Mouse (Mus musculus) left cerebral cortex, adult 2 months (tissue): ENCODE results near the gene Trim2. TPM values are rescaled to one million over a fixed set of nuclear protein-coding genes. Genes with fewer than 3 reads are reported as not detected.

ENCODE experiments used
- DNase-seq, 2 experiments: peaks; one replicate each; pipeline ENCODE4 v3.0.0; 2021 to 2022; ENCODE audit warnings: low spot score in 2 of 2, mixed read lengths in 1 of 2; ENCODE audit errors: extremely low spot score in 1 of 2
- H3K27ac ChIP-seq: fragments of 200-600 bp; 2 replicates; pipeline ENCODE4 v1.8.1; 2022
- H3K4me3 ChIP-seq: fragments of 200-600 bp; 2 replicates; pipeline ENCODE4 v1.8.1; 2022
- CTCF ChIP-seq: fragments of 200-600 bp; IDR thresholded peaks from 2 replicates; pipeline ENCODE4 v1.8.1; 2022; ENCODE audit warnings: antibody characterized with exemption, mild to moderate bottlenecking, moderate library complexity
- intact Hi-C: fragments of 180-260 bp; cut with DNase I; formaldehyde crosslinking; loops from one replicate; pipeline ENCODE4 v1.15.1; 2025
- total RNA-seq, 2 experiments: library from RNA; stranded (reverse); gene quantifications; 2 replicates each; pipeline ENCODE4 v1.2.3; 2021

Gene Trim2
- total RNA-seq, 2 experiments from 2014 or later: 246 to 280 TPM

- no peak for DNase-seq
- Histone ChIP-seq H3K4me3 (no peak overlapping the region), H3K27ac (no peak overlapping the region)
- intact Hi-C loops: no loop called here
- TF ChIP-seq CTCF: no peak
These were observed 24.7 kb downstream of the Trim2 start for GRCm38 (mm10) chr3:84281936-84282371.

DNA sequence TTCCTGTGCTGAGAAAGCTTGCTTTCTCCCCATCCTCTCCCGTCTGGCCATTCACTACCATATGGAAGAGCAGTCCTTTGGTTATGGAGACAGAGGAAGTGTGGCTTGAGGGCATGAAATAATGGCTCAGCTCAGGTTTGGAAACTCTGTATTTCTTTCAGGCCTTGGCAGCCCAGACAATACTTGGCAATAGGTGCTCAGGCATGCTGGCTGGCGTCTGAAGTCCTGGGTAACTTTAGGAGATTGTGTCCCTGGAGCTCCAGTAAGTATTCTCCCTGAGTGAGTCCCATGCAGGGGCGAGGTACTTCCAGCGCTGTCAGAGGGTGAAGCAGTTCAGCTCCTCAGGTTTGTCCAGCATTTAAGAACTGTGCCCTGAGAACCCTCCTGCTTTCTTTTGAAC lies 27.9 kb downstream of the Trim2 start:
- TF ChIP-seq CTCF: no peak

GRCm38 (mm10) chr3:84275124-84275523 lies 31.6 kb downstream of the Trim2 start:
- no peak for TF ChIP-seq CTCF
- intact Hi-C loops: no loop called here
- no peak for DNase-seq
- H3K27ac ChIP-seq: no peak overlapping the region
- H3K4me3 ChIP-seq: no peak overlapping the region

More for the DNA sequence above, 27.9 kb downstream of the Trim2 start:
- DNase-seq: no peak
- intact Hi-C loops: no loop called here
- H3K27ac ChIP-seq: no peak overlapping the region
- H3K4me3 ChIP-seq: no peak overlapping the region

DNA sequence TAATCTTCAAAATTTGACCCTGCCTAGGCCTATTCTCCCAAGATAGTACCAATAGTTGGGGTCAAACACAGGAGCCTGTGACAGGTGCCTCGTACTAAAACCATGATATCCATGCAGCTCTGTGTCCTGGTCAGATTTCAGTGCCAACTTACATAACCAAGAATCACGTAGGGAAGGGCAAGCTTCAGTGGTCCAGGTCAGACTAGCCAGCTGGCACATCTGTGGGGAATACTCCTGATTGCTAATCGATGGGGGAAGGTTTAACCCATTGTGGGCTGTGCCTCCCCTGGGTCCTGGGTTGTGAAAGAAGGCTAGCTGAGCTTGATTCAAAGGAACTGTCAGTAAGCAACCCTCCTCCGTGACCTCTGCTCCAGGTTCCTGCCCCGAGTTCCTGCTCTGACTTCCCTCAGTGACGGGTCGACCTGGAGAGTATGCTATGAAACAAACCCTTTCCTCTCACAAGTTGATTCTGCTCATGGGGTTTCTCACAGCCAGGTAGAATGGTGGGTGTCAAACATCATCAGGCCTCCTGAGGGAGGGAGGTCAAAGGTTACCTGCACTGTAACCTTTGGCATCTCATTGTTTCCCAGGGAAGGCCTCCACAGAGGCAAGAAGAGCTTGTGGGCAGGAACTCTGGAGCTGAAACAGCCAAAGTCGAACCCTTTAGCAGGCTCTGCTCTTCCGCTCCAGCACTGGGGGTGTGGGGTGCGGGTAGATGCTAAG lies 34.2 kb downstream of the Trim2 start:
- H3K4me3 ChIP-seq: no peak overlapping the region
- intact Hi-C loops: no loop called here
- no peak for DNase-seq
- no peak for TF ChIP-seq CTCF
- no peak overlapping the region for H3K27ac ChIP-seq

GRCm38 (mm10) chr3:84271794-84272193 lies 34.9 kb downstream of the Trim2 start:
- TF ChIP-seq CTCF: no peak
- intact Hi-C loops: no loop called here
- Histone ChIP-seq H3K4me3 (no peak overlapping the region), H3K27ac (no peak overlapping the region)
- DNase-seq: no peak

DNA sequence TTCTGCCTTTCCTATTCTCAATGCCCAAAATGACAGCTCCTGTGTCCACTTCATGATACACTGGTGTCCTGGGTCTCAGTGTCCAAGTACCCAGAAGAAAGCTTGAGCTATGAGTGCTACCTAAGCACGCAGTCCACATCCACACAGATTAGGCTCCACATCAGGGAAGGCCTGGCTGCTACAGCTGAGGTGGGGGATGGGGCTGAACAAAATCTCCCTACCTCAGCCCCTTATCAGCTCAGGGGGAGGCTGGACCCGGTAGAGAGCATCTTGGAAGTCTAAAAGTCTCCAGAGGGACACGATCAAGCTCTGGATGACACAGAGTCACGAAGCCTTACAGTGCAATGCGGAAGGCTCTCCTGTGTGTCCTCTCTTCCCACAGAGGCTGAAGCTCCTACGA lies 35.6 kb downstream of the Trim2 start:
- Histone ChIP-seq H3K4me3 (no peak overlapping the region), H3K27ac (no peak overlapping the region; the same call in 1 of the 2 replicates)
- no peak for TF ChIP-seq CTCF
- no peak for DNase-seq
- intact Hi-C loops: no loop called here

DNA sequence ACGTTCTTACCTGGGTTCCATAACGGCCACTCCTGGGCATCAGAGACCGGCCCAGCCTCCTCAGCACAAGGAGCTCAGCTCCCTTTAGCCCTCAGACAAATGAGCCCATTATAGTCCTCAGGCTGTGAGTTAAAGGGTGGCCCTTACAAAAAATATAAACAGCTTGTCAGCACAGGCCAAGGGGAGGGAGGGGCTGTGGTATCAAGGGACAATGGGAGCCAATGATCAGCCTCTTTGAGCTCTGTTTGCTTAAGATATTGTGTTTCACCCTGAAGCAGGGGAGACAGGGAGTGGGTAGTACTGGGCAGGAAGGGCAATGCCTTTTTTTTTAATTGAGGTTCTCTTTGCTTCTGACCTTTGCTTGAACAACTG lies 36.1 kb downstream of the Trim2 start:
- TF ChIP-seq CTCF: no peak
- intact Hi-C loops: no loop called here
- DNase-seq: no peak
- Histone ChIP-seq H3K27ac (peak overlapping the region; percentile 9; the same call in 1 of the 2 replicates), H3K4me3 (no peak overlapping the region; the same call in 1 of the 2 replicates)

DNA sequence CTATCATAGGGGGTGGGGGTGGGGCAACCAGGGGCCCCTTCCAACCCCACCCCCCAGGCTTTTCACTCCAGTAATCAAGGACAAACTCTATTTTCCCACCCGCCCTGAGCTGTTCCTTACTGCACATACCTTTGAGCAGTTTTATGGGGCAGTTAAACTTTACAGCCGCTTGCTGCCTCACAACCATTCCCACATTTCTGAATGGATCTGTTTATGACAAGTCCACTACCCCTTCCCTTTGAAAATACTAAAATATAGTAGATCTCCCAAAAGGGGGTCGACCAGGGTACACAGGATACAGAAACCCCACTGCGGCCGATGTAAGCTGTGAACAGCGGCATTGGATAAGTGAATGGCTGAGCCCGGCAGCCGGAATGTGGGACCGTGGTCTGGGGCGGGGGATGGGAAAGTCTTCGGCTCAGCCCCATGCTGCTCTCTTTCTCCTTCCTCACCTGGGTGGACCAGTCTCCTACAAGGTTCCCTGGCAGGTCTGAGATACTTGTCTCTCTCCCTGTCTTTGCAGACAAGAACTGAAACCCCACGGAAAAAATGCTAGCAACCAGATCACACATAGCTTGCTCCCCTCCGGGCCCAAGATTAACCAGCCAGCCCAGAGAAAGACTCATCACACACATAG lies 36.6 kb downstream of the Trim2 start:
- intact Hi-C loops: loop anchor here (2.0 kb wide), 1 partner anchor 43 kb away; no protein-coding TSS in a partner anchor
- peak overlapping the region; percentile 9; the same call in 1 of the 2 replicates for H3K27ac ChIP-seq
- TF ChIP-seq CTCF: no peak
- peak overlapping the region; percentile 19; the same call in 1 of the 2 replicates for H3K4me3 ChIP-seq
- DNase-seq: no peak

DNA sequence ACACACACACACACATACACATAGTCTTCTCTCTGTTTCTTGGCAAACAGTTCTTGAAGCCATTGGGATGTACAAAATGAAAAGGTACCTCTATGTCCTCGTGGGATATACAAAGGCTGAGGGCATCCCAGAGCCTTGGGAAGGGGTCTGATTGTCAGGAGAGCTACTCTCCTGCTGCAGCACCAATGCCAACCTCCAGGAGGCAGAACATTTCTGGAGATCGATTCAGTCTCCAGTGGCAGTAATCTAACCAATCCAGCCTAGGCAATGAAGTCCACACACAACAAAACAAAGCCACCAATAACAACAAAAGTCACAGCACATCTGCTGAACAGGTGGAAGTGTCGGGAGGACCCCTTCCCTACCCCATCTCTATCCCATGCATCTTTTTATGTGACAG lies 38.2 kb downstream of the Trim2 start:
- DNase-seq: no peak
- Histone ChIP-seq H3K4me3 (no peak overlapping the region), H3K27ac (no peak overlapping the region)
- intact Hi-C loops: loop anchor here (2.0 kb wide), 1 partner anchor 44 kb away; no protein-coding TSS in a partner anchor
- TF ChIP-seq CTCF: peak; percentile 39

GRCm38 (mm10) chr3:84266391-84266931 lies 40.2 kb downstream of the Trim2 start:
- no peak for DNase-seq
- intact Hi-C loops: no loop called here
- Histone ChIP-seq H3K4me3 (no peak overlapping the region), H3K27ac (no peak overlapping the region)
- no peak for TF ChIP-seq CTCF

DNA sequence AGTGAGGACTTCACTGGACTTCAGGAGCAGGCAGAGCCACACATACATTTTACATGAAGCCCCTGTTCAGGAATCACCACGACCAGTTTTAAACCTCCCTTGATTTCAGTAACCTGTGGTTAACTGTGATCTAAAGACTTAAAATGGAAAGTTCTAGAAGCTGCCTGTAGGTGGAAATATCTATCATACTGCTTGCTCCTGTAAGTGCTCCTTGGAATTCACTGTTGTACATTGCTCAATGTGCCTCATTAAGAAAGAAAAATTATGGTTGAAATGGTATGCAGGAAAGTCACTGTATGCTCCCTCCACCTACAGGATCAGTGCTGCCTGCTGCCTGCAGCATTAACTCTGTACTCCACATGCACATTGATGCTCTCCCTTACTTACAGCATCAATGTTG lies 41.6 kb downstream of the Trim2 start:
- intact Hi-C loops: no loop called here
- no peak for DNase-seq
- no peak; the same call in 1 of the 2 replicates for TF ChIP-seq CTCF
- Histone ChIP-seq H3K4me3 (no peak overlapping the region), H3K27ac (no peak overlapping the region)

- no peak for TF ChIP-seq CTCF
- no peak for DNase-seq
- H3K4me3 ChIP-seq: no peak overlapping the region
- H3K27ac ChIP-seq: no peak overlapping the region
- intact Hi-C loops: no loop called here
These were observed 42.3 kb downstream of the Trim2 start for GRCm38 (mm10) chr3:84264395-84264794.
